ENCODE assay signal across 8 mouse cellular contexts in the genomic region with DNA sequence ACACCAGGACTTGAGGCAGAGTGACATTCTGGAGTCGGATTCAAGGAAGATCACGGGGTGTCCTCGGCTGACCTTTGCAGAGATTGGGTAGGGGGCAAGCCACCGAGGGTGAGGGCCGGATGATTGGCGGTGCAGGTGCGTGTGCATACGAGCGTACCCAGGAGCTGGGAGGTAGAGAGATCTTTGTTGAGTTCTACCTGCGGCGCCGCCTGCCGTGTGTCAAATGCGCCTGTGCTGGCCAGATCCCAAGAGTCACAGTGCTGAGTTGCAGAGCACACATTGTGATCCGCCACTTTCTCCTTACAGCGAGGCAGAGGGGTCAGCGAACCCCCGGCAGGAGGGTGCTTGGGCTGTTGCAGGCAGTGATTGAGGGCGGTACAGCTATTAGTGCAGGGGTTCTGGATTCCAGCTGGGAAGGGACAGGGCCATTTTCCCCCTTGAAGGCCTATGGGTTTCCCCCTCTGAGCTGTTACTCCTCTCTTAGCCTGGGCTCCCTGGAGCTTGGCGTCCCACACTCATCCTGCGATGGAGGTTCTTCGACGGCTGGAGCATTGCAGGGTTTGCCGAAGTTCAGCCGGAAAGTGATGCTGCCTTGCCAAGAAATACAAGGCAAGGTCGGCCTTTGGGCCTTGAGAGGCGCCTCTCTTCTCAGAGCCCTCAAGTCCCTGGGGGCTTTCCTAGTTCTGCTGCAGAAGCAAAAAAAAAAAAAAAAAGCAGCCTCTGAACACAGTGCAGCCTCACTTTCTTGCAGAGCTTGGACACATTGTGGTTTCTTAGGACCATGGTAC. TPM values are rescaled to one million over a fixed set of nuclear protein-coding genes. Genes with fewer than 3 reads are reported as not detected.
A peak's percentile ranks its signal among the peaks of the same experiment; 100 is the strongest.
DNase-seq lines count a peak whose midpoint lies in the region; ATAC-seq and TF ChIP-seq lines count a peak whose summit lies in the region.

No protein-coding gene starts in this region.

- H3K9me3 ChIP-seq in intestine, embryonic 16.5 days (ENCODE audit: control insufficient read depth, low read length), result no peaks in the 10 kb centered on the region
- H3K9me3 ChIP-seq in liver, embryonic 15.5 days (replicated peaks), result no peaks in the 10 kb centered on the region
- H3K9me3 ChIP-seq in neural tube, embryonic 15.5 days (replicated peaks), result no peaks in the 10 kb centered on the region

- H3K27ac ChIP-seq in left cerebral cortex, adult 2 months, result peak overlapping the region; percentile 41
- H3K27ac ChIP-seq in cerebellum, adult 2 months (ENCODE audit: insufficient read depth, low read length), result no peak overlapping the region
- peak overlapping the region; percentile 17 for H3K27ac ChIP-seq in intestine, embryonic 16.5 days (ENCODE audit: low read length)
- H3K27ac ChIP-seq in liver, embryonic 15.5 days (replicated peaks), result no peak overlapping the region
- H3K27ac ChIP-seq in neural tube, embryonic 15.5 days (replicated peaks), result peak overlapping the region; percentile 46

- DNase-seq in left cerebral cortex, adult 2 months (ENCODE audit: extremely low spot score in 1 of 2, low spot score in 2 of 2), result peak in 1 of 2 experiments; percentile 35
- no peak for DNase-seq in left cerebral cortex, adult 9 months (ENCODE audit: low spot score in 2 of 2)
- DNase-seq in cerebellum, adult 2 months, result peak in 1 of 2 experiments; percentile 30
- peak; percentile 30 for DNase-seq in gastrocnemius, postnatal 10 days
- DNase-seq in natural killer cell, adult 2 months (ENCODE audit: low spot score in 2 of 2), result no peak

- peak overlapping the region; percentile 56 for H3K4me3 ChIP-seq in left cerebral cortex, adult 2 months
- H3K4me3 ChIP-seq in cerebellum, adult 2 months (replicated peaks; ENCODE audit: insufficient read depth, low read depth, low read length), result peak overlapping the region; percentile 64
- H3K4me3 ChIP-seq in intestine, embryonic 16.5 days (ENCODE audit: low read length), result peak overlapping the region; percentile 84
- H3K4me3 ChIP-seq in liver, embryonic 15.5 days (replicated peaks), result peak overlapping the region; percentile 59
- H3K4me3 ChIP-seq in neural tube, embryonic 15.5 days (replicated peaks), result peak overlapping the region; percentile 56

- WGBS in cerebellum, adult 2 months, result 12% methylated on average over 27 of the region's 27 CpGs
- 5% methylated on average over 27 of the region's 27 CpGs for WGBS in intestine, embryonic 16.5 days
- 14% methylated on average over 27 of the region's 27 CpGs for WGBS in liver, embryonic 15.5 days (ENCODE audit: insufficient replicate concordance)
- WGBS in neural tube, embryonic 15.5 days, result 5% methylated on average over 27 of the region's 27 CpGs

- peak overlapping the region; percentile 92 for H3K4me2 ChIP-seq in intestine, embryonic 16.5 days (ENCODE audit: low read depth, low read length)
- peak overlapping the region; percentile 75 for H3K4me2 ChIP-seq in liver, embryonic 15.5 days
- H3K4me2 ChIP-seq in neural tube, embryonic 15.5 days, result peak overlapping the region; percentile 75

- H3K9ac ChIP-seq in intestine, embryonic 16.5 days (ENCODE audit: low read depth, low read length), result peak overlapping the region; percentile 76
- no peak overlapping the region for H3K9ac ChIP-seq in liver, embryonic 15.5 days
- peak overlapping the region; percentile 53 for H3K9ac ChIP-seq in neural tube, embryonic 15.5 days (replicated peaks)

- intact Hi-C loops in left cerebral cortex, adult 2 months (cut with DNase I), result no loop called here

- peak; percentile 78 for ATAC-seq in intestine, embryonic 16.5 days
- ATAC-seq in liver, embryonic 15.5 days (ENCODE audit: insufficient read depth), result peak; percentile 36; the same call in 1 of the 2 replicates
- ATAC-seq in neural tube, embryonic 15.5 days (ENCODE audit: low FRiP score), result peak; percentile 82

- H3K4me1 ChIP-seq in cerebellum, adult 2 months (ENCODE audit: control insufficient read depth, insufficient read depth, low read length), result no peaks in the 10 kb centered on the region; the same call in 1 of the 2 replicates
- peaks cover 15% of the 10 kb centered on the region for H3K4me1 ChIP-seq in intestine, embryonic 16.5 days (ENCODE audit: control insufficient read depth, insufficient read depth, low read length)
- H3K4me1 ChIP-seq in liver, embryonic 15.5 days (replicated peaks), result peaks cover 16% of the 10 kb centered on the region
- H3K4me1 ChIP-seq in neural tube, embryonic 15.5 days, result peaks cover 31% of the 10 kb centered on the region

- H3K36me3 ChIP-seq in intestine, embryonic 16.5 days (ENCODE audit: control insufficient read depth, insufficient read depth, low read length), result no peaks in the 10 kb centered on the region
- no peaks in the 10 kb centered on the region for H3K36me3 ChIP-seq in liver, embryonic 15.5 days (replicated peaks)
- no peaks in the 10 kb centered on the region for H3K36me3 ChIP-seq in neural tube, embryonic 15.5 days

- no peaks in the 10 kb centered on the region; the same call in 1 of the 2 replicates for H3K27me3 ChIP-seq in cerebellum, adult 2 months (ENCODE audit: control insufficient read depth, insufficient read depth, low read length)
- H3K27me3 ChIP-seq in intestine, embryonic 16.5 days (replicated peaks; ENCODE audit: control insufficient read depth, insufficient read depth, low read length), result no peaks in the 10 kb centered on the region
- peaks cover 17% of the 10 kb centered on the region for H3K27me3 ChIP-seq in liver, embryonic 15.5 days
- H3K27me3 ChIP-seq in neural tube, embryonic 15.5 days (replicated peaks), result no peaks in the 10 kb centered on the region

- no peak; the same call in 1 of the 2 replicates for TF ChIP-seq CTCF in left cerebral cortex, adult 2 months (IDR thresholded peaks at IDR 0.05)
- TF ChIP-seq CTCF in cerebellum, adult 2 months (IDR thresholded peaks at IDR 0.05; ENCODE audit: borderline replicate concordance, insufficient read depth, low read depth, low read length), result no peak

- TF ChIP-seq POLR2A in cerebellum, adult 2 months (IDR thresholded peaks at IDR 0.05; ENCODE audit: borderline replicate concordance, insufficient read depth, low read length), result no peak

RNA-seq across cellular contexts. Expression of gene Rin2, which starts 0.9 kb away (rescaled TPM):
- 10 to 100 TPM; 24.2 to 29.3 TPM for total RNA-seq in left cerebral cortex, adult 2 months (2021)
- polyA plus RNA-seq in cerebellum, adult 2 months (2012; rRNA removed), result 10.8 and 12.3 TPM in 2 replicates
- 10 to 100 TPM; 23.5 to 26.6 TPM for total RNA-seq in gastrocnemius, postnatal 10 days (2021)
- polyA plus RNA-seq in intestine, embryonic 16.5 days (2015; fragmentation: Nextera tagmentation; extraction: Ambion mirVana), result 16.0 and 16.9 TPM in 2 replicates
- polyA plus RNA-seq in liver, embryonic 15.5 days (2015; fragmentation: Nextera tagmentation; extraction: Ambion mirVana), result 2.0 and 2.8 TPM in 2 replicates
- polyA plus RNA-seq in neural tube, embryonic 15.5 days (2015; fragmentation: Nextera tagmentation; extraction: Ambion mirVana), result 14.8 and 15.0 TPM in 2 replicates

Comparison
In these comparisons a context has a peak if more than half of its experiments do, and no peak if none do; other contexts are left out.
1. H3K27ac ChIP-seq: peak in left cerebral cortex, adult 2 months (single experiment), intestine, embryonic 16.5 days (single experiment) and neural tube, embryonic 15.5 days (single experiment); none in cerebellum, adult 2 months (single experiment) and liver, embryonic 15.5 days (single experiment).
2. Peak in every context shown above with its lines, with median percentiles within 50 percentile points of each other: H3K4me3 ChIP-seq, ATAC-seq and H3K4me2 ChIP-seq.